Mouse (Mus musculus): Measurements from ENCODE around the gene Rtn4. TPM values are rescaled to one million over a fixed set of nuclear protein-coding genes. Genes with fewer than 3 reads are reported as not detected.

The Rtn4 gene
- polyA plus RNA-seq, 1 experiment from 2014 or later, result 63.3 TPM

GRCm38 (mm10) chr11:29719597-29719996, 26.9 kb downstream of the Rtn4 start:
- H3K4me3 ChIP-seq, result no peak overlapping the region
- DNase-seq (ENCODE audit: low spot score), result no peak
- no peaks in the 10 kb centered on the region for H3K9me3 ChIP-seq
- no peaks in the 10 kb centered on the region; the same call in 1 of the 2 replicates for H3K36me3 ChIP-seq (replicated peaks)
- H3K27ac ChIP-seq (replicated peaks), result no peak overlapping the region
- WGBS, result 60% methylated on average over 1 of the region's 1 CpGs
- H3K4me1 ChIP-seq, result peaks cover 4% of the 10 kb centered on the region; the same call in 1 of the 2 replicates
- no peaks in the 10 kb centered on the region for H3K27me3 ChIP-seq (replicated peaks; ENCODE audit: low read depth, poor library complexity, severe bottlenecking)

GRCm38 (mm10) chr11:29724213-29724612, 31.5 kb downstream of the Rtn4 start:
- 97% methylated on average over 2 of the region's 2 CpGs for WGBS
- H3K4me3 ChIP-seq, result no peak overlapping the region
- no peaks in the 10 kb centered on the region; the same call in 1 of the 2 replicates for H3K36me3 ChIP-seq (replicated peaks)
- H3K9me3 ChIP-seq, result no peaks in the 10 kb centered on the region
- no peak overlapping the region for H3K27ac ChIP-seq (replicated peaks)
- H3K4me1 ChIP-seq, result no peaks in the 10 kb centered on the region
- no peaks in the 10 kb centered on the region for H3K27me3 ChIP-seq (replicated peaks; ENCODE audit: low read depth, poor library complexity, severe bottlenecking)
- DNase-seq (ENCODE audit: low spot score), result no peak

GRCm38 (mm10) chr11:29725167-29725566, 32.4 kb downstream of the Rtn4 start:
- no peak for DNase-seq (ENCODE audit: low spot score)
- Histone ChIP-seq H3K36me3 (replicated peaks) (no peaks in the 10 kb centered on the region; the same call in 1 of the 2 replicates), H3K4me1 (no peaks in the 10 kb centered on the region), H3K4me3 (no peak overlapping the region), H3K27me3 (replicated peaks; ENCODE audit: low read depth, poor library complexity, severe bottlenecking) (no peaks in the 10 kb centered on the region), H3K9me3 (no peaks in the 10 kb centered on the region), H3K27ac (replicated peaks) (no peak overlapping the region)

GRCm38 (mm10) chr11:29725610-29726009, 32.9 kb downstream of the Rtn4 start:
- 74% methylated on average over 1 of the region's 1 CpGs for WGBS
- Histone ChIP-seq H3K4me1 (no peaks in the 10 kb centered on the region), H3K36me3 (replicated peaks) (no peaks in the 10 kb centered on the region; the same call in 1 of the 2 replicates), H3K27ac (replicated peaks) (no peak overlapping the region), H3K4me3 (no peak overlapping the region), H3K9me3 (no peaks in the 10 kb centered on the region), H3K27me3 (replicated peaks; ENCODE audit: low read depth, poor library complexity, severe bottlenecking) (no peaks in the 10 kb centered on the region)
- DNase-seq (ENCODE audit: low spot score), result no peak

GRCm38 (mm10) chr11:29727901-29728300, 35.2 kb downstream of the Rtn4 start:
- no peak for DNase-seq (ENCODE audit: low spot score)
- Histone ChIP-seq H3K36me3 (replicated peaks) (no peaks in the 10 kb centered on the region; the same call in 1 of the 2 replicates), H3K4me1 (no peaks in the 10 kb centered on the region), H3K27me3 (replicated peaks; ENCODE audit: low read depth, poor library complexity, severe bottlenecking) (no peaks in the 10 kb centered on the region), H3K4me3 (no peak overlapping the region), H3K9me3 (no peaks in the 10 kb centered on the region), H3K27ac (replicated peaks) (no peak overlapping the region)
- 82% methylated on average over 1 of the region's 1 CpGs for WGBS

GRCm38 (mm10) chr11:29739752-29740151, 47.0 kb downstream of the Rtn4 start:
- 85% methylated on average over 2 of the region's 2 CpGs for WGBS
- Histone ChIP-seq H3K4me3 (no peak overlapping the region), H3K9me3 (no peaks in the 10 kb centered on the region), H3K4me1 (no peaks in the 10 kb centered on the region), H3K36me3 (replicated peaks) (peaks cover 80% of the 10 kb centered on the region), H3K27ac (replicated peaks) (no peak overlapping the region), H3K27me3 (replicated peaks; ENCODE audit: low read depth, poor library complexity, severe bottlenecking) (no peaks in the 10 kb centered on the region)
- DNase-seq (ENCODE audit: low spot score), result no peak

GRCm38 (mm10) chr11:29744760-29745430, 52.1 kb downstream of the Rtn4 start:
- Histone ChIP-seq H3K27ac (replicated peaks) (no peak overlapping the region), H3K9me3 (no peaks in the 10 kb centered on the region), H3K27me3 (replicated peaks; ENCODE audit: low read depth, poor library complexity, severe bottlenecking) (no peaks in the 10 kb centered on the region), H3K4me1 (no peaks in the 10 kb centered on the region), H3K4me3 (no peak overlapping the region), H3K36me3 (replicated peaks) (peaks cover 84% of the 10 kb centered on the region)
- no peak for DNase-seq (ENCODE audit: low spot score)
- WGBS, result 89% methylated on average over 5 of the region's 5 CpGs

- WGBS, result 91% methylated on average over 2 of the region's 2 CpGs
- peaks cover 80% of the 10 kb centered on the region for H3K36me3 ChIP-seq (replicated peaks)
- no peaks in the 10 kb centered on the region for H3K4me1 ChIP-seq
- no peak for DNase-seq (ENCODE audit: low spot score)
- H3K9me3 ChIP-seq, result no peaks in the 10 kb centered on the region
- no peaks in the 10 kb centered on the region for H3K27me3 ChIP-seq (replicated peaks; ENCODE audit: low read depth, poor library complexity, severe bottlenecking)
- H3K4me3 ChIP-seq, result no peak overlapping the region
- no peak overlapping the region for H3K27ac ChIP-seq (replicated peaks)
Measured at GRCm38 (mm10) chr11:29745513-29745912, 52.8 kb downstream of the Rtn4 start.

GRCm38 (mm10) chr11:29746203-29746602, 53.5 kb downstream of the Rtn4 start:
- WGBS, result 92% methylated on average over 9 of the region's 9 CpGs
- no peak for DNase-seq (ENCODE audit: low spot score)

GRCm38 (mm10) chr11:29747365-29747764, 54.6 kb downstream of the Rtn4 start:
- Histone ChIP-seq H3K4me1 (no peaks in the 10 kb centered on the region), H3K27ac (replicated peaks) (no peak overlapping the region), H3K36me3 (replicated peaks) (peaks cover 65% of the 10 kb centered on the region), H3K27me3 (replicated peaks; ENCODE audit: low read depth, poor library complexity, severe bottlenecking) (no peaks in the 10 kb centered on the region), H3K4me3 (no peak overlapping the region), H3K9me3 (no peaks in the 10 kb centered on the region)
- 97% methylated on average over 3 of the region's 3 CpGs for WGBS
- DNase-seq (ENCODE audit: low spot score), result no peak

More at GRCm38 (mm10) chr11:29746203-29746602, 53.5 kb downstream of the Rtn4 start:
- Histone ChIP-seq H3K36me3 (replicated peaks) (peaks cover 75% of the 10 kb centered on the region), H3K4me1 (no peaks in the 10 kb centered on the region), H3K4me3 (no peak overlapping the region), H3K27me3 (replicated peaks; ENCODE audit: low read depth, poor library complexity, severe bottlenecking) (no peaks in the 10 kb centered on the region), H3K27ac (replicated peaks) (no peak overlapping the region), H3K9me3 (no peaks in the 10 kb centered on the region)

GRCm38 (mm10) chr11:29747881-29748280, 55.1 kb downstream of the Rtn4 start:
- DNase-seq (ENCODE audit: low spot score), result no peak
- Histone ChIP-seq H3K4me1 (no peaks in the 10 kb centered on the region), H3K36me3 (replicated peaks) (peaks cover 59% of the 10 kb centered on the region), H3K27ac (replicated peaks) (no peak overlapping the region), H3K27me3 (replicated peaks; ENCODE audit: low read depth, poor library complexity, severe bottlenecking) (no peaks in the 10 kb centered on the region), H3K4me3 (no peak overlapping the region), H3K9me3 (no peaks in the 10 kb centered on the region)
- WGBS, result 79% methylated on average over 1 of the region's 1 CpGs

GRCm38 (mm10) chr11:29748750-29749467, 56.2 kb downstream of the Rtn4 start:
- Histone ChIP-seq H3K36me3 (replicated peaks) (peaks cover 49% of the 10 kb centered on the region), H3K9me3 (no peaks in the 10 kb centered on the region), H3K4me1 (no peaks in the 10 kb centered on the region), H3K4me3 (no peak overlapping the region), H3K27ac (replicated peaks) (no peak overlapping the region), H3K27me3 (replicated peaks; ENCODE audit: low read depth, poor library complexity, severe bottlenecking) (no peaks in the 10 kb centered on the region)
- DNase-seq (ENCODE audit: low spot score), result no peak
- WGBS, result 88% methylated on average over 8 of the region's 8 CpGs

GRCm38 (mm10) chr11:29749468-29749829, 56.7 kb downstream of the Rtn4 start:
- DNase-seq (ENCODE audit: low spot score), result no peak
- H3K9me3 ChIP-seq, result no peaks in the 10 kb centered on the region
- 100% methylated on average over 1 of the region's 1 CpGs for WGBS
- H3K4me3 ChIP-seq, result no peak overlapping the region
- H3K27ac ChIP-seq (replicated peaks), result no peak overlapping the region
- H3K27me3 ChIP-seq (replicated peaks; ENCODE audit: low read depth, poor library complexity, severe bottlenecking), result no peaks in the 10 kb centered on the region
- no peaks in the 10 kb centered on the region for H3K4me1 ChIP-seq
- H3K36me3 ChIP-seq (replicated peaks), result peaks cover 44% of the 10 kb centered on the region
